Mouse (Mus musculus) kidney, adult 2 months (tissue): ENCODE measurements around the gene Ptpn3.

Experiments
- CTCF ChIP-seq: fragments of 200-500 bp; conservative IDR thresholded peaks from 2 replicates; pipeline ENCODE4 v1.5.1; 2011; ENCODE audit warnings: low read depth, mild to moderate bottlenecking, control low read depth, low read length, moderate library complexity, mixed read lengths; ENCODE audit not compliant: insufficient read depth, insufficient read length
- POLR2A ChIP-seq: fragments of 200-500 bp; IDR thresholded peaks from one replicate; pipeline ENCODE4 v1.6.1; 2011; ENCODE audit warnings: low read depth, low read length, control low read depth

DNA sequence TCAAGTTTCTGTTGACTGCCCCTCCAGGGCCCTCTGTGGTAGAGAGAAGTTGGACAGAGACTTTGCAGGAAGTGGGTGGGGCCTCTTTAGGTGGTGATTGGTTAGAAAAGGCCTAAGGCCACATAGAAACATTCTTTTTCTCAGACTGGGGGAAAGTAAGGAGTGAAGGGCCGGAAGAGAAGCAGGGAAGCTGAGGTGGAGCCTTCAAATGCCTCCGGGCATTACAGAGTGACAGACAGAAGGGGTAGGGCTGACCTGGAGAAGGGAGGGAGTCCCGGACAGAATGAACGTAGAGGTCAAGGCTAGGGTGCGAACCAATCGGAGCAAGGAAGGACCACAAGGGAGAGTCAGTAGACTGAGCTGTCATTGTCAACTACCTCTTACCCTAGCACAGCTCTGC is 11.6 kb downstream of the Ptpn3 start:
- TF ChIP-seq POLR2A, result no peak
- TF ChIP-seq CTCF, result no peak
